Mouse (Mus musculus) hindbrain, embryonic 11.5 days (tissue): ENCODE results near the gene Psg19. TPM values are rescaled to one million over a fixed set of nuclear protein-coding genes. Genes with fewer than 3 reads are reported as not detected.
"Not testable (repeated sequence)": the region's sequence is repeated elsewhere in the genome, so short reads cannot be mapped to it uniquely, and the experiment has no call there.

Source experiments
- ATAC-seq: fragments of 200-750 bp; cut with Nextera tagmentation; 2 replicates; pipeline ENCODE4 v1.8.0; 2017; ENCODE audit warnings: mild to moderate bottlenecking, moderate TSS enrichment, moderate library complexity; ENCODE audit not compliant: low FRiP score
- DNase-seq: peaks from one replicate; pipeline ENCODE4 v3.0.0-alpha.2; 2015; ENCODE audit warnings: low spot score
- H3K27ac ChIP-seq: fragments of 300-500 bp; sonication (generic); 2 replicates; pipeline ENCODE4 v1.5.1; 2014; ENCODE audit warnings: mild to moderate bottlenecking, low read depth, low read length
- H3K27me3 ChIP-seq: fragments of 300-500 bp; sonication (generic); 2 replicates; pipeline ENCODE4 v1.6.1; 2014; ENCODE audit warnings: mild to moderate bottlenecking, low read length, moderate library complexity, mixed read lengths; ENCODE audit not compliant: control insufficient read depth, insufficient read depth
- H3K36me3 ChIP-seq: fragments of 300-500 bp; sonication (generic); 2 replicates; pipeline ENCODE4 v1.6.1; 2014; ENCODE audit warnings: mild to moderate bottlenecking, low read length, moderate library complexity, mixed read lengths; ENCODE audit not compliant: control insufficient read depth, insufficient read depth
- H3K4me1 ChIP-seq: fragments of 300-500 bp; sonication (generic); replicated peaks from 2 replicates; pipeline ENCODE4 v1.6.1; 2014; ENCODE audit warnings: low read length, mixed read lengths; ENCODE audit not compliant: control insufficient read depth, insufficient read depth
- H3K4me2 ChIP-seq: fragments of 300-500 bp; sonication (generic); replicated peaks from 2 replicates; pipeline ENCODE4 v1.6.1; 2014; ENCODE audit warnings: mild to moderate bottlenecking, low read depth, low read length
- H3K4me3 ChIP-seq: fragments of 300-500 bp; sonication (generic); 2 replicates; pipeline ENCODE4 v1.5.1; 2014; ENCODE audit warnings: low read depth, low read length
- H3K9ac ChIP-seq: fragments of 300-500 bp; sonication (generic); 2 replicates; pipeline ENCODE4 v1.6.1; 2014; ENCODE audit warnings: low read depth, low read length
- H3K9me3 ChIP-seq: fragments of 300-500 bp; sonication (generic); 2 replicates; pipeline ENCODE4 v1.6.1; 2016; ENCODE audit warnings: low read length; ENCODE audit not compliant: control insufficient read depth
- WGBS: fragments of 180-500 bp; shearing (Covaris S2); extraction: QIAGEN DNeasy Blood & Tissue Kit; methylation state at CpG from one replicate; pipeline ENCODE4 v1.1.7; 2014; 5-methylcytosine and 5-hydroxymethylcytosine counted together
- polyA plus RNA-seq: library from polyadenylated mRNA; unstranded; fragments of >200 nt; fragmentation: Nextera tagmentation; extraction: Ambion mirVana; gene quantifications from 2 replicates; pipeline ENCODE4 v1.2.1, GENCODE M21; 2014

The Psg19 gene
- polyA plus RNA-seq, 1 experiment from 2014 or later: not detected

- ATAC-seq (peak; percentile 17; the same call in 1 of the 2 replicates), DNase-seq (no peak)
- Histone ChIP-seq H3K9me3 (no peaks in the 10 kb centered on the region), H3K4me1 (no peaks in the 10 kb centered on the region), H3K4me3 (no peak overlapping the region), H3K36me3 (no peaks in the 10 kb centered on the region), H3K4me2 (no peak overlapping the region), H3K27ac (no peak overlapping the region), H3K27me3 (no peaks in the 10 kb centered on the region), H3K9ac (no peak overlapping the region)
- 63% methylated on average over 26 of the region's 26 CpGs for WGBS
Measured at GRCm38 (mm10) chr7:18827792-18828546, 29.6 kb upstream of the Psg19 start.

- WGBS: 81% methylated on average over 3 of the region's 3 CpGs
- DNase-seq (no peak), ATAC-seq (no peak)
- H3K27me3 ChIP-seq: no peaks in the 10 kb centered on the region
- H3K4me3 ChIP-seq: no peak within 1 kb of the TSS
- H3K9me3 ChIP-seq: no peaks in the 10 kb centered on the region
- no peak within 1 kb of the TSS for H3K9ac ChIP-seq
- no peak within 1 kb of the TSS for H3K4me2 ChIP-seq
- no peaks in the 10 kb centered on the region for H3K4me1 ChIP-seq
- H3K36me3 ChIP-seq: no peaks in the 10 kb centered on the region
- H3K27ac ChIP-seq: no peak within 1 kb of the TSS
Measured at GRCm38 (mm10) chr7:18821507-18821906, 23.2 kb upstream of the Psg19 start, which contains the start of gene Psg17. Gene Psg17 (minus strand): TSS chr7:18821607.

- no peaks in the 10 kb centered on the region for H3K4me1 ChIP-seq
- 88% methylated on average over 9 of the region's 9 CpGs for WGBS
- ATAC-seq (no peak), DNase-seq (no peak)
- H3K27me3 ChIP-seq: no peaks in the 10 kb centered on the region
- H3K27ac ChIP-seq: no peak overlapping the region
- H3K4me2 ChIP-seq: no peak overlapping the region
- no peak overlapping the region for H3K9ac ChIP-seq
- no peaks in the 10 kb centered on the region for H3K36me3 ChIP-seq
- H3K4me3 ChIP-seq: no peak overlapping the region
- no peaks in the 10 kb centered on the region for H3K9me3 ChIP-seq
Measured at GRCm38 (mm10) chr7:18818301-18818700, 20.0 kb upstream of the Psg19 start.

GRCm38 (mm10) chr7:18803526-18803925, 5.2 kb upstream of the Psg19 start:
- Histone ChIP-seq H3K4me1 (no peaks in the 10 kb centered on the region), H3K4me3 (no peak overlapping the region), H3K27me3 (no peaks in the 10 kb centered on the region), H3K27ac (no peak overlapping the region), H3K9me3 (no peaks in the 10 kb centered on the region), H3K4me2 (no peak overlapping the region), H3K36me3 (no peaks in the 10 kb centered on the region), H3K9ac (no peak overlapping the region)
- no peak for ATAC-seq
- DNase-seq: no peak

- H3K4me1 ChIP-seq: no peaks in the 10 kb centered on the region
- no peak overlapping the region for H3K4me3 ChIP-seq
- ATAC-seq (no peak), DNase-seq (peak; percentile 1)
- no peaks in the 10 kb centered on the region for H3K36me3 ChIP-seq
- H3K4me2 ChIP-seq: no peak overlapping the region
- H3K9ac ChIP-seq: no peak overlapping the region
- WGBS: 40% methylated on average over 3 of the region's 3 CpGs
- H3K9me3 ChIP-seq: no peaks in the 10 kb centered on the region
- no peak overlapping the region for H3K27ac ChIP-seq
- no peaks in the 10 kb centered on the region for H3K27me3 ChIP-seq
Measured at GRCm38 (mm10) chr7:18799129-18799528, 809 bp upstream of the Psg19 start.

GRCm38 (mm10) chr7:18790671-18791070, 7.6 kb downstream of the Psg19 start:
- not testable (repeated sequence) for DNase-seq, H3K9me3 ChIP-seq, H3K36me3 ChIP-seq, H3K4me1 ChIP-seq, H3K4me2 ChIP-seq, ATAC-seq, H3K27ac ChIP-seq, H3K27me3 ChIP-seq, H3K9ac ChIP-seq, H3K4me3 ChIP-seq

GRCm38 (mm10) chr7:18781301-18781700, 17.0 kb downstream of the Psg19 start:
- not testable (repeated sequence) for H3K27me3 ChIP-seq, H3K4me1 ChIP-seq, H3K9me3 ChIP-seq, H3K4me3 ChIP-seq, H3K36me3 ChIP-seq, ATAC-seq, H3K4me2 ChIP-seq, H3K27ac ChIP-seq, H3K9ac ChIP-seq
- 54% methylated on average over 2 of the region's 2 CpGs for WGBS
- peak; percentile 12 for DNase-seq

GRCm38 (mm10) chr7:18779337-18779781, 19.0 kb downstream of the Psg19 start:
- DNase-seq: no peak
- Histone ChIP-seq H3K4me2 (no peak overlapping the region), H3K27me3 (no peaks in the 10 kb centered on the region), H3K9me3 (no peaks in the 10 kb centered on the region), H3K36me3 (no peaks in the 10 kb centered on the region), H3K4me1 (no peaks in the 10 kb centered on the region), H3K4me3 (no peak overlapping the region), H3K27ac (no peak overlapping the region), H3K9ac (no peak overlapping the region)
- ATAC-seq: no peak

- H3K4me2 ChIP-seq, H3K4me1 ChIP-seq, H3K9me3 ChIP-seq, H3K9ac ChIP-seq, H3K27me3 ChIP-seq, H3K4me3 ChIP-seq, H3K27ac ChIP-seq, ATAC-seq, H3K36me3 ChIP-seq, DNase-seq: not testable (repeated sequence)
- 0% methylated on average over 1 of the region's 2 CpGs for WGBS
Measured at GRCm38 (mm10) chr7:18762885-18763284, 35.4 kb downstream of the Psg19 start.
